Mouse (Mus musculus) cerebellum, adult 9-11 months (tissue): ENCODE data around the gene Ccdc153.

Experiments used
- DNase-seq: peaks from one replicate; pipeline ENCODE4 v3.0.0; 2022

Ccdc153 gene

GRCm38 (mm10) chr9:44241418-44241817, 942 bp downstream of the Ccdc153 start:
- DNase-seq, result no peak

GRCm38 (mm10) chr9:44243621-44244020, 3.1 kb downstream of the Ccdc153 start:
- no peak for DNase-seq

GRCm38 (mm10) chr9:44247907-44248306, 7.4 kb downstream of the Ccdc153 start:
- DNase-seq, result no peak

GRCm38 (mm10) chr9:44249181-44250146, 9.0 kb downstream of the Ccdc153 start:
- DNase-seq, result no peak

- no peak for DNase-seq
These were observed 10.0 kb downstream of the Ccdc153 start for GRCm38 (mm10) chr9:44250445-44250844.

- no peak for DNase-seq
These were observed 10.8 kb downstream of the Ccdc153 start, which contains the start of gene Pdzd3 for GRCm38 (mm10) chr9:44251314-44251713. TSS of gene Pdzd3 (minus strand) at chr9:44251471.

GRCm38 (mm10) chr9:44253441-44253840, 13.0 kb downstream of the Ccdc153 start:
- DNase-seq, result no peak

- no peak for DNase-seq
These were observed 14.1 kb downstream of the Ccdc153 start for GRCm38 (mm10) chr9:44254508-44255135.

GRCm38 (mm10) chr9:44255136-44255521, 14.7 kb downstream of the Ccdc153 start:
- DNase-seq, result no peak

GRCm38 (mm10) chr9:44256213-44256612, 15.7 kb downstream of the Ccdc153 start:
- DNase-seq, result no peak

- no peak for DNase-seq
These were observed 18.5 kb downstream of the Ccdc153 start for GRCm38 (mm10) chr9:44259014-44259413.

GRCm38 (mm10) chr9:44261388-44261787, 20.9 kb downstream of the Ccdc153 start:
- DNase-seq, result no peak

- no peak for DNase-seq
These were observed 26.2 kb downstream of the Ccdc153 start for GRCm38 (mm10) chr9:44266478-44267226.

GRCm38 (mm10) chr9:44267319-44268026, 27.0 kb downstream of the Ccdc153 start:
- no peak for DNase-seq

- peak; percentile 88 for DNase-seq
These were observed 27.5 kb downstream of the Ccdc153 start for GRCm38 (mm10) chr9:44268027-44268360.

- DNase-seq, result no peak
These were observed 28.0 kb downstream of the Ccdc153 start, which contains the start of gene Nlrx1 for GRCm38 (mm10) chr9:44268432-44268831. TSS of gene Nlrx1 (minus strand) at chr9:44268599.

- no peak for DNase-seq
These were observed 28.6 kb downstream of the Ccdc153 start for GRCm38 (mm10) chr9:44269077-44269476.

- no peak for DNase-seq
These were observed 29.5 kb downstream of the Ccdc153 start for GRCm38 (mm10) chr9:44269973-44270372.

GRCm38 (mm10) chr9:44283183-44283582, 42.7 kb downstream of the Ccdc153 start:
- DNase-seq, result no peak

GRCm38 (mm10) chr9:44286256-44286850, 45.9 kb downstream of the Ccdc153 start:
- DNase-seq, result no peak

GRCm38 (mm10) chr9:44287003-44287400, 46.5 kb downstream of the Ccdc153 start:
- DNase-seq, result no peak

- peak; percentile 63 for DNase-seq
These were observed 47.1 kb downstream of the Ccdc153 start for GRCm38 (mm10) chr9:44287401-44288075.
